Comparison of ENCODE assay signal across 13 mouse cellular contexts in genomic region chr11:118008144-118008805, GRCm38 (mm10). TPM values are rescaled to one million over a fixed set of nuclear protein-coding genes. Genes with fewer than 3 reads are reported as not detected.
DNase-seq lines count a peak whose midpoint lies in the region; ATAC-seq and TF ChIP-seq lines count a peak whose summit lies in the region.
"Had no signal": no experiment of that assay in that cellular context is flagged by ENCODE, and none has a peak within 500 bp of the region (broad histone marks: within the 10 kb centered on the region; RNA-seq: fewer than 3 reads in every experiment).

No protein-coding gene starts in this region.

- 56% methylated on average over 5 of the region's 5 CpGs for WGBS in kidney, embryonic 15.5 days
- 49% methylated on average over 5 of the region's 5 CpGs for WGBS in kidney, embryonic 14.5 days
- 69% methylated on average over 5 of the region's 5 CpGs for WGBS in limb, embryonic 15.5 days

- no peak for ATAC-seq in kidney, embryonic 15.5 days (replicated peaks; ENCODE audit: low FRiP score)
- ATAC-seq in kidney, embryonic 14.5 days (ENCODE audit: low FRiP score, low TSS enrichment) = no peak
- no peak for ATAC-seq in limb, embryonic 15.5 days (ENCODE audit: insufficient number of reproducible peaks, low FRiP score, low TSS enrichment, low read depth)
- ATAC-seq: forebrain, embryonic 13.5 days had no signal

- H3K9ac ChIP-seq in kidney, embryonic 15.5 days = no peak overlapping the region
- no peak overlapping the region; the same call in 1 of the 2 replicates for H3K9ac ChIP-seq in kidney, embryonic 14.5 days (ENCODE audit: low read depth, low read length)
- peak overlapping the region; percentile 35; the same call in 1 of the 2 replicates for H3K9ac ChIP-seq in ES-E14 (ENCODE audit: insufficient read depth, low read depth, low read length, poor library complexity, severe bottlenecking)
- no peak overlapping the region for H3K9ac ChIP-seq in limb, embryonic 15.5 days
- H3K9ac ChIP-seq: lung, embryonic 14.5 days had no signal

- no peak overlapping the region for H3K4me3 ChIP-seq in kidney, embryonic 15.5 days (replicated peaks)
- no peak overlapping the region for H3K4me3 ChIP-seq in kidney, embryonic 14.5 days (ENCODE audit: low read length)
- peak overlapping the region; percentile 31 to 38; a peak in 2 of 4 replicates for H3K4me3 ChIP-seq in ES-E14 (ENCODE audit: insufficient read depth in 1 of 2, low read depth in 1 of 2, low read length in 2 of 2, poor library complexity in 1 of 2, severe bottlenecking in 1 of 2)
- no peak overlapping the region for H3K4me3 ChIP-seq in limb, embryonic 15.5 days
- H3K4me3 ChIP-seq: forebrain, embryonic 13.5 days had no signal

- no peak overlapping the region for H3K4me2 ChIP-seq in kidney, embryonic 15.5 days
- no peak overlapping the region for H3K4me2 ChIP-seq in kidney, embryonic 14.5 days (replicated peaks; ENCODE audit: low read depth, low read length)
- H3K4me2 ChIP-seq in limb, embryonic 15.5 days = no peak overlapping the region
- H3K4me2 ChIP-seq: forebrain, embryonic 13.5 days; lung, embryonic 14.5 days had no signal

- H3K27ac ChIP-seq in kidney, embryonic 15.5 days = peak overlapping the region; percentile 55; the same call in 1 of the 2 replicates
- no peak overlapping the region for H3K27ac ChIP-seq in kidney, embryonic 14.5 days (ENCODE audit: low read depth, low read length)
- H3K27ac ChIP-seq in ES-E14 (ENCODE audit: insufficient read depth, low read depth, low read length, poor library complexity, severe bottlenecking) = peak overlapping the region; percentile 46; the same call in 1 of the 2 replicates
- H3K27ac ChIP-seq in limb, embryonic 15.5 days = 0 out of 2 replicates have a peak overlapping the region, but pooled peaks have one; percentile 33
- H3K27ac ChIP-seq: forebrain, embryonic 13.5 days had no signal

- peaks cover 79% of the 10 kb centered on the region for H3K4me1 ChIP-seq in kidney, embryonic 15.5 days
- peaks cover 46% of the 10 kb centered on the region for H3K4me1 ChIP-seq in kidney, embryonic 14.5 days (ENCODE audit: control insufficient read depth, insufficient read depth, low read length)
- H3K4me1 ChIP-seq in ES-E14 (ENCODE audit: control insufficient read depth in 2 of 2, insufficient read depth in 2 of 2, low read length in 2 of 2, poor library complexity in 1 of 2) = peaks cover 43 to 45% of the 10 kb centered on the region in 2 experiments
- H3K4me1 ChIP-seq in limb, embryonic 15.5 days = peaks cover 46% of the 10 kb centered on the region

- no peaks in the 10 kb centered on the region for H3K27me3 ChIP-seq in kidney, embryonic 15.5 days
- H3K27me3 ChIP-seq in kidney, embryonic 14.5 days (ENCODE audit: control insufficient read depth, insufficient read depth, low read length) = no peaks in the 10 kb centered on the region
- H3K27me3 ChIP-seq in limb, embryonic 15.5 days = no peaks in the 10 kb centered on the region
- H3K27me3 ChIP-seq: forebrain, embryonic 13.5 days had no signal

- H3K9me3 ChIP-seq in kidney, embryonic 15.5 days (replicated peaks) = no peaks in the 10 kb centered on the region
- H3K9me3 ChIP-seq in kidney, embryonic 14.5 days (ENCODE audit: control insufficient read depth, low read length) = no peaks in the 10 kb centered on the region
- no peaks in the 10 kb centered on the region for H3K9me3 ChIP-seq in ES-E14 (ENCODE audit: control insufficient read depth, insufficient read depth, low read depth, low read length)
- H3K9me3 ChIP-seq in limb, embryonic 15.5 days = no peaks in the 10 kb centered on the region
- H3K9me3 ChIP-seq: forebrain, embryonic 13.5 days had no signal

- in situ Hi-C loops in ES-E14 (cut with MboI; ENCODE audit: low sequenced_read_pairs in 2 of 2, unreplicated experiment in 2 of 2) = no loop called here

- DNase-seq in embryo, embryonic 10 days (ENCODE audit: low spot score) = peak; percentile 45
- no peak for DNase-seq in embryo, embryonic 11 days
- no peak for DNase-seq in ES-E14 (ENCODE audit: low read depth, low spot score)
- no peak for DNase-seq in kidney, adult 8-10 months
- DNase-seq in spleen, adult 18-20 months = no peak
- DNase-seq: gastrocnemius, postnatal 14 days; kidney, adult 18-20 months; layer of hippocampus, postnatal 36 days had no signal

- H3K36me3 ChIP-seq in kidney, embryonic 15.5 days = peaks cover 36% of the 10 kb centered on the region
- H3K36me3 ChIP-seq in kidney, embryonic 14.5 days (ENCODE audit: control insufficient read depth, insufficient read depth, low read length) = peaks cover 42% of the 10 kb centered on the region
- H3K36me3 ChIP-seq in ES-E14 (ENCODE audit: control insufficient read depth, insufficient read depth, low read length, poor library complexity, severe bottlenecking) = peaks cover 27% of the 10 kb centered on the region
- peaks cover 36% of the 10 kb centered on the region for H3K36me3 ChIP-seq in limb, embryonic 15.5 days

TF ChIP-seq in ES-E14, 5 proteins besides CTCF, POLR2A, EP300 and RAD21:
- no peak for TF ChIP-seq CHD2 (IDR thresholded peaks at IDR 0.05; ENCODE audit: low read depth, low read length)
- TF ChIP-seq HCFC1 (IDR thresholded peaks at IDR 0.05; ENCODE audit: borderline replicate concordance, insufficient read depth, low read length) = no peak
- TF ChIP-seq ZC3H11A (IDR thresholded peaks at IDR 0.05; ENCODE audit: borderline replicate concordance, low read depth, low read length) = no peak
- TF ChIP-seq MAFK (IDR thresholded peaks at IDR 0.05; ENCODE audit: insufficient read depth, low read depth, low read length) = no peak
- TF ChIP-seq ZNF384 (IDR thresholded peaks at IDR 0.05; ENCODE audit: low read depth, low read length) = no peak

RNA-seq across cellular contexts. Expression of gene Pgs1, which starts 22.2 kb away (rescaled TPM):
- 34.1 and 38.9 TPM in 2 replicates for polyA plus RNA-seq in kidney, embryonic 15.5 days (2015; fragmentation: Nextera tagmentation; extraction: Ambion mirVana)
- polyA plus RNA-seq in kidney, embryonic 14.5 days (2014; fragmentation: Nextera tagmentation; extraction: Ambion mirVana) = 30.0 and 37.5 TPM in 2 replicates
- 95.2 and 101 TPM in 2 replicates for total RNA-seq in ES-E14 (2012; rRNA removed)
- 35.5 and 37.8 TPM in 2 replicates for polyA plus RNA-seq in limb, embryonic 15.5 days (2015; fragmentation: Nextera tagmentation; extraction: Ambion mirVana)

RNA-seq across cellular contexts. Expression of gene Socs3, which starts 38.4 kb away (rescaled TPM):
- polyA plus RNA-seq in kidney, embryonic 15.5 days (2015; fragmentation: Nextera tagmentation; extraction: Ambion mirVana) = 14.1 and 15.2 TPM in 2 replicates
- polyA plus RNA-seq in kidney, embryonic 14.5 days (2014; fragmentation: Nextera tagmentation; extraction: Ambion mirVana) = 6.7 and 9.6 TPM in 2 replicates
- total RNA-seq in ES-E14 (2012; rRNA removed) = 69.8 and 78.6 TPM in 2 replicates
- polyA plus RNA-seq in limb, embryonic 15.5 days (2015; fragmentation: Nextera tagmentation; extraction: Ambion mirVana) = 20.3 and 24.0 TPM in 2 replicates

Comparison
In these comparisons a context has a peak if more than half of its experiments do, and no peak if none do; other contexts are left out.
1. H3K4me3 ChIP-seq: peak in ES-E14 (2 of 2); none in kidney, embryonic 15.5 days (single experiment), kidney, embryonic 14.5 days (single experiment) and limb, embryonic 15.5 days (single experiment).